Mouse (Mus musculus): Measurements from ENCODE around the gene Mapkbp1. TPM values are rescaled to one million over a fixed set of nuclear protein-coding genes. Genes with fewer than 3 reads are reported as not detected.

Mapkbp1 gene
- polyA plus RNA-seq, 1 experiment from 2014 or later, result 4.0 TPM

GRCm38 (mm10) chr2:120064639-120065038 lies 92.1 kb downstream of the Mapkbp1 start:
- 86% methylated on average over 6 of the region's 6 CpGs for WGBS
- DNase-seq (ENCODE audit: low spot score), result no peak
- H3K4me1 ChIP-seq, result peaks cover 28% of the 10 kb centered on the region

GRCm38 (mm10) chr2:120065243-120065642 lies 92.7 kb downstream of the Mapkbp1 start:
- H3K27ac ChIP-seq (replicated peaks), result no peak overlapping the region
- H3K4me3 ChIP-seq, result no peak overlapping the region
- 93% methylated on average over 10 of the region's 10 CpGs for WGBS
- no peaks in the 10 kb centered on the region for H3K27me3 ChIP-seq (replicated peaks; ENCODE audit: low read depth, poor library complexity, severe bottlenecking)
- no peaks in the 10 kb centered on the region for H3K9me3 ChIP-seq
- DNase-seq (ENCODE audit: low spot score), result no peak
- peaks cover 22% of the 10 kb centered on the region for H3K4me1 ChIP-seq
- no peaks in the 10 kb centered on the region for H3K36me3 ChIP-seq (replicated peaks)

More at GRCm38 (mm10) chr2:120064639-120065038, 92.1 kb downstream of the Mapkbp1 start:
- Histone ChIP-seq H3K27me3 (replicated peaks; ENCODE audit: low read depth, poor library complexity, severe bottlenecking) (no peaks in the 10 kb centered on the region), H3K9me3 (no peaks in the 10 kb centered on the region), H3K36me3 (replicated peaks) (no peaks in the 10 kb centered on the region), H3K4me3 (no peak overlapping the region), H3K27ac (replicated peaks) (no peak overlapping the region)

- DNase-seq (ENCODE audit: low spot score), result no peak
- Histone ChIP-seq H3K27me3 (replicated peaks; ENCODE audit: low read depth, poor library complexity, severe bottlenecking) (no peaks in the 10 kb centered on the region), H3K36me3 (replicated peaks) (no peaks in the 10 kb centered on the region), H3K4me1 (peaks cover 13% of the 10 kb centered on the region), H3K27ac (replicated peaks) (no peak overlapping the region), H3K9me3 (no peaks in the 10 kb centered on the region), H3K4me3 (no peak overlapping the region)
- WGBS, result 92% methylated on average over 3 of the region's 3 CpGs
Measured at GRCm38 (mm10) chr2:120066224-120066623, 93.7 kb downstream of the Mapkbp1 start.

GRCm38 (mm10) chr2:120068555-120069465 lies 96.3 kb downstream of the Mapkbp1 start:
- H3K27ac ChIP-seq (replicated peaks), result peak overlapping the region; percentile 31; the same call in 1 of the 2 replicates
- peak; percentile 61 for DNase-seq (ENCODE audit: low spot score)
- H3K9me3 ChIP-seq, result no peaks in the 10 kb centered on the region
- H3K4me1 ChIP-seq, result peaks cover 8% of the 10 kb centered on the region
- 42% methylated on average over 16 of the region's 16 CpGs for WGBS
- peak overlapping the region; percentile 13; the same call in 1 of the 2 replicates for H3K4me3 ChIP-seq
- H3K36me3 ChIP-seq (replicated peaks), result no peaks in the 10 kb centered on the region
- peaks cover 10% of the 10 kb centered on the region for H3K27me3 ChIP-seq (replicated peaks; ENCODE audit: low read depth, poor library complexity, severe bottlenecking)

GRCm38 (mm10) chr2:120069466-120069990 lies 97.0 kb downstream of the Mapkbp1 start:
- Histone ChIP-seq H3K4me1 (peaks cover 8% of the 10 kb centered on the region), H3K36me3 (replicated peaks) (no peaks in the 10 kb centered on the region), H3K9me3 (no peaks in the 10 kb centered on the region), H3K4me3 (no peak overlapping the region), H3K27ac (replicated peaks) (no peak overlapping the region), H3K27me3 (replicated peaks; ENCODE audit: low read depth, poor library complexity, severe bottlenecking) (peaks cover 17% of the 10 kb centered on the region)
- DNase-seq (ENCODE audit: low spot score), result no peak
- WGBS, result 71% methylated on average over 8 of the region's 8 CpGs

- peaks cover 19% of the 10 kb centered on the region for H3K4me1 ChIP-seq
- H3K36me3 ChIP-seq (replicated peaks), result no peaks in the 10 kb centered on the region
- H3K4me3 ChIP-seq, result no peak overlapping the region
- H3K9me3 ChIP-seq, result no peaks in the 10 kb centered on the region
- DNase-seq (ENCODE audit: low spot score), result no peak
- H3K27ac ChIP-seq (replicated peaks), result no peak overlapping the region
- peaks cover 61% of the 10 kb centered on the region for H3K27me3 ChIP-seq (replicated peaks; ENCODE audit: low read depth, poor library complexity, severe bottlenecking)
- 88% methylated on average over 4 of the region's 4 CpGs for whole genome bisulfite sequencing
Measured at GRCm38 (mm10) chr2:120074096-120074495, 101.6 kb downstream of the Mapkbp1 start.

- Histone ChIP-seq H3K4me3 (peak overlapping the region; percentile 51), H3K4me1 (peaks cover 21% of the 10 kb centered on the region), H3K36me3 (replicated peaks) (no peaks in the 10 kb centered on the region), H3K27me3 (replicated peaks; ENCODE audit: low read depth, poor library complexity, severe bottlenecking) (peaks cover 61% of the 10 kb centered on the region), H3K27ac (replicated peaks) (no peak overlapping the region), H3K9me3 (no peaks in the 10 kb centered on the region)
- 2% methylated on average over 36 of the region's 36 CpGs for WGBS
- peak; percentile 77 for DNase-seq (ENCODE audit: low spot score)
Measured at GRCm38 (mm10) chr2:120076076-120076705, 103.7 kb downstream of the Mapkbp1 start.

Small RNA genes lying within 50 kb of the gene (microRNA-seq; reads per million reads assigned to microRNA genes)
- gene Mir7665, result not detected

Other genes with a start within 250 kb of the Mapkbp1 start
- 0.79 and 0.89 TPM in 2 replicates for gene Itpka, start 230.4 kb upstream of the Mapkbp1 start, polyA plus RNA-seq (2016; fragmentation: Nextera tagmentation; extraction: Ambion mirVana)
- not detected in 2 replicates for gene Ltk, start 212.3 kb upstream of the Mapkbp1 start, polyA plus RNA-seq (2016; fragmentation: Nextera tagmentation; extraction: Ambion mirVana)
- gene Rpap1, start 185.2 kb upstream of the Mapkbp1 start, polyA plus RNA-seq (2016; fragmentation: Nextera tagmentation; extraction: Ambion mirVana), result 40.6 and 41.1 TPM in 2 replicates
- gene Tyro3, start 175.0 kb upstream of the Mapkbp1 start, polyA plus RNA-seq (2016; fragmentation: Nextera tagmentation; extraction: Ambion mirVana), result 19.3 and 22.5 TPM in 2 replicates
- gene Mga, start 75.5 kb upstream of the Mapkbp1 start, polyA plus RNA-seq (2016; fragmentation: Nextera tagmentation; extraction: Ambion mirVana), result 31.3 and 32.3 TPM in 2 replicates
- 20.4 and 20.6 TPM in 2 replicates for gene Jmjd7, start 54.8 kb downstream of the Mapkbp1 start, polyA plus RNA-seq (2016; fragmentation: Nextera tagmentation; extraction: Ambion mirVana)
- 5.6 and 6.2 TPM in 2 replicates for gene Gm28042, start 54.8 kb downstream of the Mapkbp1 start, polyA plus RNA-seq (2016; fragmentation: Nextera tagmentation; extraction: Ambion mirVana)
- gene Pla2g4b, start 60.7 kb downstream of the Mapkbp1 start, polyA plus RNA-seq (2016; fragmentation: Nextera tagmentation; extraction: Ambion mirVana), result 1.8 and 2.8 TPM in 2 replicates
- gene Ehd4, start 181.9 kb downstream of the Mapkbp1 start, polyA plus RNA-seq (2016; fragmentation: Nextera tagmentation; extraction: Ambion mirVana), result 25.9 and 26.3 TPM in 2 replicates

Data from embryonic facial prominence, embryonic 10.5 days (tissue).